Mouse (Mus musculus) T-helper 2 cell (primary cell): ENCODE results near the gene Sel1l.

Experiments
- in situ Hi-C: fragments of 300-600 bp; cut with MboI, MseI; formaldehyde crosslinking; loops from one replicate; pipeline ENCODE4 v1.15.1; 2025; ENCODE audit warnings: high pct_unique_total_duplicates

Gene Sel1l

GRCm38 (mm10) chr12:91849045-91849467 lies at the start of gene Sel1l:
TSS of gene Sel1l (minus strand) at chr12:91849157.
- in situ Hi-C loops = no loop called here

GRCm38 (mm10) chr12:91892622-91893560 lies 43.9 kb upstream of the Sel1l start:
- in situ Hi-C loops = no loop called here

GRCm38 (mm10) chr12:91880431-91880830 lies 31.5 kb upstream of the Sel1l start:
- in situ Hi-C loops = no loop called here

- in situ Hi-C loops = no loop called here
Observed at GRCm38 (mm10) chr12:91878912-91879250, 29.9 kb upstream of the Sel1l start.

GRCm38 (mm10) chr12:91878056-91878911 lies 29.3 kb upstream of the Sel1l start:
- in situ Hi-C loops = no loop called here

DNA sequence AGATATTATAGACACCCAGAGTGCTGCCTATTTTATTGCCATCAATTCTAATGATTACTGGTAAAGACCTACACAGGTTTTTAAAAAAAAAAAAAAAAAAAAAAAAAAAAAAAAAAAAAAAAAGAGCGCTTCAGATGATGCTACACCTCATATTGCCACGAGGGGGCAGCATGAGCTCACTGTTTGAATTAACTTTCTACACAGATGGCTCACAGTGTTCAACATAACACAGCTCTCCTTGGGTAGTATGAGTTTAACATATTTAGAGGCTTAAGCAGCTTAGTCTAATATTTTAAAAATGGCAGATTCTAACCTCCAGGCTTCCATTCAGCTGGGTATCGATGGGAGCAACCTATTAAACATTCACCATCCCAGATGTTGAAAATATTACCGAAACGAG lies 28.7 kb upstream of the Sel1l start:
- in situ Hi-C loops = no loop called here

- in situ Hi-C loops = no loop called here
Observed at GRCm38 (mm10) chr12:91870671-91871070, 21.7 kb upstream of the Sel1l start.

GRCm38 (mm10) chr12:91869352-91869751 lies 20.4 kb upstream of the Sel1l start:
- in situ Hi-C loops = no loop called here

- in situ Hi-C loops = loop anchor here (10.0 kb wide), 1 partner anchor 930 kb away; no protein-coding TSS in a partner anchor
Observed at GRCm38 (mm10) chr12:91854330-91854729, 5.4 kb upstream of the Sel1l start.

GRCm38 (mm10) chr12:91848394-91849044 lies 438 bp downstream of the Sel1l start:
- in situ Hi-C loops = no loop called here

DNA sequence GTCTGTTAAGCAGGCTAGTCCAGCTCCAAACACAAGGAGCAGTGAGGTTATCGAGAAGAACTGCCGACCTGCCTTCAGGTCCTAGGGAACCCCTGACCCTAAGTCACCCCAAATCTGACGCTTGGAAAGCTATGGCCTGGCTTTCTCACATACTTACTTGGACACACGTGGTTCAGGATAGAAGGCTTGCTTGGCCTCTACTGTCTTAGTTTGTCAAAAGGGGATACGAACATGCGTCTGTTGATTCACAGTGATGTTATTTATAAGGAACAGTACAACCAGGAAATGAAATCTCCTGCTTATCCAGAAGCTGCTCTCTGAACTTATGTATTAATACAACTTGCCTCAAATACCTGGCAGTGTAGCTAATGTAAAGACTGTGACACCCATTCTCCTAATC lies 2.9 kb downstream of the Sel1l start:
- in situ Hi-C loops = no loop called here

GRCm38 (mm10) chr12:91845393-91845792 lies 3.6 kb downstream of the Sel1l start:
- in situ Hi-C loops = no loop called here

- in situ Hi-C loops = no loop called here
Observed at GRCm38 (mm10) chr12:91844542-91844941, 4.4 kb downstream of the Sel1l start.

DNA sequence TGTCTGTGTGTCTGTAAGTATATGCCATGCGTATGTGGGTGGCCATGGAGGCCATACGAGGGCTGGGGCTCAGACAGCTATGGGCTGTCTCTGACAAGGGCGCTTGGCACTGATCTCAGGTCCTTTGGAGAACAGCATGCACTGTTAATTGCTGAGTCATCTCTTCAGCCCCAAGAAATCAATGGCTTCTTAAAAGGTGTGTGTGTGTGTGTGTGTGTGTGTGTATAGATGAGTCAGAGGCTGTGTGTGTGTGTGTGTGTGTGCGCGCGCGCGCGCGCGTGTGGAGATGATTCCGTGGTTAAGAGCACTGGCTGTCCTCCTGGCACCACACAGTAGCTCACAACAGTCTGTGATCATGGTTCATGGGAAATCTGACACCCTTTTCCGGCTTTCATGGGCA lies 5.1 kb downstream of the Sel1l start:
- in situ Hi-C loops = no loop called here

DNA sequence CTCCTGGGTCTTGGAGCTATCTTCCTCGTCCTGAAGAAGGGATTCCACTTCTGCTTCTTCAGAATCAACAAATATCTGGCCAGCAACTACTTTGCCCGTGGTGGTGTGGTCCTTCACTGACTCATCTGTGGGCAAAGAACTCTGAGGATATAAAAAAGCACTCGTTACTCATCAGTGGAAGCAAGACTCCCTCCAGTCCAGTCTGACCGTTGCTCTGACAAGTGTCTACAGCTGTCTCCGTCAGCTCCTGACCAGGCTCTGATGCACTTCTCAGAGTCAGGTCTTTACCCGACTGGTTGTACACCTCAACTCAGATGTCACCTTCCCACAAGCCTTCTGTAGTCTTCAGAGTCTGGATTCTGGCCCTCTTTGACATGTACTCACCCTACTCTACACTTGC lies 7.2 kb downstream of the Sel1l start:
- in situ Hi-C loops = no loop called here

DNA sequence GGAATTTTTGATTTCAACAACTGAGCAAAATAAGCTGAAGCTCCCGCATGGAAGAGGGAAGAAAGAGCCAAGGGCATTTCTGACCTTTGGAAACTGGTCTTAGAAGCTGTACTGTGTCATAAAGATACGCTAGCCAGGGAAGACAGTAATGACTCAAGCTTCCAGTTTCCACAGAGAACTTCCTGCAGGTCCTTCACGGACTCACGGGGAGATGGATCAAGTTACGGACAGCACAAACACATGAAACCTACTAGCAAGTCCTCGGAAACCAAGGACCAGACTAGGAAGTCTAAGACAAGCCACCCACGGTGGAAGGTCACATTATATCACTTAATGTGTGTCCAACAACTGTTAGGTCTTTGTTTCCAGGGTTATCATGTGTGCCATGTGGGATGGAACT lies 10.7 kb downstream of the Sel1l start:
- in situ Hi-C loops = no loop called here

- in situ Hi-C loops = no loop called here
Observed at GRCm38 (mm10) chr12:91837401-91838065, 11.4 kb downstream of the Sel1l start.

DNA sequence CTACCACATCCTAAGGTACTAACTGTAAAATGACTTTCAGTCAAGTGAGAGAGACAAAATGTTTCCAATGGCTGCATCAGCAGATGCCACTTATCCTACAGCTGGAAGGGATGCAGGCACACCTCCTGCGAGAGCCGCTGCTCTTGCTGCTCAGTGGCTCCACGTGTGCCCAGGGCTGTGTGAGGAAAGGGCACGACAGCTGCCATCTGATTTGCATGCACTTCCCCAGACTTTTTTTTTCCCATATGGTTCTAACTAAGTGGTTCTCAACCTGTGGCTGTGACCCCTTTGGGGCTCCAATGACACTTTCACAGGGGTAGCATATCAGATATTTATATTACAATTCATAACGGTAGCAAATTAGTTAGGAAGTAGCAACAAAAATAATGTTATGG lies 15.0 kb downstream of the Sel1l start:
- in situ Hi-C loops = no loop called here

DNA sequence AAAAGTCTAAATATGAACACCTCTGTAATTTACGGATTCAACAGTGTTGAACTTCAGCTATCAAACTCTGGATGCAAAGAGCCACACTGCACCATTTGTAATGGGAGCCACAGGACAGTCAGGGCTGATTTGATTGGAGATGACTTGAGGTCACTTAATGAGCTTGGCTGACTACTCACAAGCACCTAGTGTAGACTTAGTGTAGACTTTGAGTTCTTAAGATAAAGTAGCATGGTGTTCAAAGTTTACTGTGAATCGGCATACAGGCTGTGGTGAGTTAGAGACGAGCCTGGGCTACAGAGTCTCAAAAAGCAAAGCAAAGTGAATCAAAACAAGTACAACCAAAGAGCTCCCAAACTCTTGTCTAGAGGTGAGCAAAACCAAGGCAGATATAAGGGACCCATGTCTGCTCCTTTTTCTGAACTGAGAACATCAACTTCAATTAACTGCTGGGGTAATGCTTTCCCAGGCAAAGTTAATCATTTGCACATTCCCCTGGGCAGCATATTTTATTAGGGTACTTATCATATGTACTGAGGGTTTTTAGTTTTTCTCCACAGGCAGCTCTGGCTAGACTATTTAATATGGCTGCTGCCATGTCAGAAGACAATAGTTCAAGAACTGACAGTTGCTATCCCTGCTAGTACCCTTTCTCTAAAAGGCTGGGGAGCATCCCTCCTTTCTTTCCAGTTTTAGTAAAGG lies 15.6 kb downstream of the Sel1l start:
- in situ Hi-C loops = no loop called here

DNA sequence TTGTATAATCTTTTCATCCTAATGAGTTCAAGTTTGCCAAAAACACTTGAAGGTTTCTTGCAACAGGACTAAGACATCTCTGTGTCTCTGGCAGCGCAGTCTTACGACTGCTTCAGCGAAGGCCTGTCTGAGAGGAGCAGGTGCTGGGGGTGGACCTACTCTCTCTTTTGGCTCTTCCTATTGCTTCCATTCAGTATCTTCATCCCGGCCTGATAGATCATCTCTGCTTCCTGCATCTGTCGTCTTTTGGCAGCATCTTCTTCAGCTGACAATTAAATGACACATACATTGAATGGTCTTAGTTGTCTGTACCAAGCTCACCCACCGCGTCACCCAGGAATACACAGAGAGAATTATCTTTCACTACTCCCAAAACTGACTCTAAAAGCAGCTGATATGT lies 17.5 kb downstream of the Sel1l start:
- in situ Hi-C loops = no loop called here

GRCm38 (mm10) chr12:91820461-91820860 lies 28.5 kb downstream of the Sel1l start:
- in situ Hi-C loops = no loop called here
